Mouse (Mus musculus) embryonic fibroblast, embryonic 13.5 days (primary cell): ENCODE measurements around the gene Palmd.

ENCODE experiments used
- CTCF ChIP-seq: IDR thresholded peaks from 2 replicates; pipeline ENCODE4 v1.5.1; 2011; ENCODE audit warnings: mild to moderate bottlenecking, control low read depth, low read length, moderate library complexity, borderline replicate concordance; ENCODE audit not compliant: insufficient read depth
- POLR2A ChIP-seq: IDR thresholded peaks from 2 replicates; pipeline ENCODE4 v1.6.1; 2011; ENCODE audit warnings: low read depth, mild to moderate bottlenecking, control low read depth, low read length, moderate library complexity

- no peak for TF ChIP-seq CTCF
- TF ChIP-seq POLR2A: no peak
Observed at GRCm38 (mm10) chr3:116981811-116982575, 13.2 kb upstream of the Palmd start.
